Mouse (Mus musculus): Measurements from ENCODE around the gene Ltbp1. TPM values are rescaled to one million over a fixed set of nuclear protein-coding genes. Genes with fewer than 3 reads are reported as not detected.

Gene Ltbp1
- polyA plus RNA-seq, 1 experiment from 2014 or later = 14.2 TPM

DNA sequence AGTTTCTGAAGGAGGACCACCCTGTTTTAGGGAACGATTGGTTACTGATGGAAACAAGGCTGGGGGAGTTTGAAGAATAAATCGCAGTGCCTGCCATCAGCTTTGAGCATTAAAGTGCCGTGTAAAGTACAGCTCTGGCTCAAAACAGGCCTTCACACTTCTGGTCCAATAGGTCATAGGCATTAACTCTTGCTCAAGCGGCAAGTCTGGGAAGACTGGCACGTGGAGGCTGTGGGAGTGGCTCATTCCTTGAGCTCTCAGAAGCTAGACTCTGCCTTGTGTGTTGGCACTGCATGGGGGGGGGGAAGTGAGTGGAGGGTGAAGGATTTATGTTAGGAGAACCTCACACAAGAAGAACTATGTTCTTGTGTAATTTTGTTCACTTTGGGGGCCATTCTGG, 363.2 kb downstream of the Ltbp1 start:
- DNase-seq (ENCODE audit: low spot score) = no peak
- Histone ChIP-seq H3K4me3 (ENCODE audit: low read depth, low read length) (no peak overlapping the region), H3K4me1 (ENCODE audit: control insufficient read depth, insufficient read depth, low read length) (no peaks in the 10 kb centered on the region), H3K27ac (replicated peaks; ENCODE audit: low read depth, low read length) (no peak overlapping the region), H3K9me3 (replicated peaks; ENCODE audit: control insufficient read depth, low read length) (no peaks in the 10 kb centered on the region), H3K36me3 (replicated peaks; ENCODE audit: control insufficient read depth, insufficient read depth, low read depth, low read length) (no peaks in the 10 kb centered on the region), H3K27me3 (ENCODE audit: control insufficient read depth, insufficient read depth, low read length) (no peaks in the 10 kb centered on the region), H3K9ac (replicated peaks; ENCODE audit: low read length) (no peak overlapping the region), H3K4me2 (ENCODE audit: low read depth, low read length) (no peak overlapping the region)
- WGBS = 83% methylated on average over 5 of the region's 5 CpGs
- no peak for ATAC-seq (replicated peaks; ENCODE audit: insufficient number of reproducible peaks, low FRiP score, low TSS enrichment, low read depth)

DNA sequence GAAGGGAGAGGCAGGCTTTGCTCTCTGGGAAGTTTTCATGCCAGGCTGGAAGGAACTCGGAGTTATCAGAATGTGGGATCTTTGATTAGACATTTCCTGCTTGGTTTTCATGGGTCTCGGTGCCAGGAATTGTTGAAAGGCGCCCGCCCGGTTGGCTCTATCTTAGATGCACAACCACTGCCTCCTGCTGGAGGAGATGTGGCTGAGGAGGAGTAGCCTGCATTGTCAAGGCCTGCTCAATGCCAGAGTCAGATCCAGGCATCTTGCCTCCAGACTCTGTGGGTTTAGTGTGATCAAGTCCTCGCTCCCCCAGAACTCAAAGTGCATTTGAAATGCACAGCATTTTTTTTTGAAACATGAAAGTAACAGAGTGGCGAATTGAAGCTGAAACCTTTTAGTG, 364.0 kb downstream of the Ltbp1 start:
- no peak for ATAC-seq (replicated peaks; ENCODE audit: insufficient number of reproducible peaks, low FRiP score, low TSS enrichment, low read depth)

DNA sequence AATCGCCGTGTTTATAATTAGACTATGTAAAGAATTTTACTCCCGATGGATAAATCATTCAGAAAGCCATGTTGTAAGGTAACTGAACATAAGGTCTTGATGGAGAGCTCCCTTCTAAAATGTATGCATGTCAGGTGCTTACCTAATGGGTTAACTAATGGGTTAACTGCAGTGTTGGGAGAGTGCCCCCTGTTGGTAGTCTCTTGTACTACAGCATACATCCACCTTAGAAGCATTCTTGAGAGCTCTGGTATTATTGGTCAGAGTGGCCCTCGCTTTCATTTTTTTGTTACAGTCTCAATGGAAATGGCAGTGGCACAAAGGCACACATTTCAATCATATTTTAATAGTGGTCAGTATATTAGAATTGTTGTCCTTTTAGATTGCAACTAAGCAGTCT, 364.8 kb downstream of the Ltbp1 start:
- no peak overlapping the region for H3K9ac ChIP-seq (replicated peaks; ENCODE audit: low read length)
- H3K36me3 ChIP-seq (replicated peaks; ENCODE audit: control insufficient read depth, insufficient read depth, low read depth, low read length) = no peaks in the 10 kb centered on the region
- no peaks in the 10 kb centered on the region for H3K9me3 ChIP-seq (replicated peaks; ENCODE audit: control insufficient read depth, low read length)
- DNase-seq (ENCODE audit: low spot score) = peak; percentile 69
- no peaks in the 10 kb centered on the region for H3K4me1 ChIP-seq (ENCODE audit: control insufficient read depth, insufficient read depth, low read length)
- WGBS = 84% methylated on average over 4 of the region's 4 CpGs
- no peak overlapping the region for H3K27ac ChIP-seq (replicated peaks; ENCODE audit: low read depth, low read length)
- ATAC-seq (replicated peaks; ENCODE audit: insufficient number of reproducible peaks, low FRiP score, low TSS enrichment, low read depth) = no peak
- H3K4me2 ChIP-seq (ENCODE audit: low read depth, low read length) = no peak overlapping the region
- no peak overlapping the region for H3K4me3 ChIP-seq (ENCODE audit: low read depth, low read length)
- H3K27me3 ChIP-seq (ENCODE audit: control insufficient read depth, insufficient read depth, low read length) = no peaks in the 10 kb centered on the region

More for the DNA sequence above, 364.0 kb downstream of the Ltbp1 start:
- H3K9me3 ChIP-seq (replicated peaks; ENCODE audit: control insufficient read depth, low read length) = no peaks in the 10 kb centered on the region
- peak; percentile 47 for DNase-seq (ENCODE audit: low spot score)
- no peak overlapping the region for H3K9ac ChIP-seq (replicated peaks; ENCODE audit: low read length)
- H3K4me3 ChIP-seq (ENCODE audit: low read depth, low read length) = no peak overlapping the region
- H3K27ac ChIP-seq (replicated peaks; ENCODE audit: low read depth, low read length) = no peak overlapping the region
- H3K36me3 ChIP-seq (replicated peaks; ENCODE audit: control insufficient read depth, insufficient read depth, low read depth, low read length) = no peaks in the 10 kb centered on the region
- no peaks in the 10 kb centered on the region for H3K4me1 ChIP-seq (ENCODE audit: control insufficient read depth, insufficient read depth, low read length)
- H3K27me3 ChIP-seq (ENCODE audit: control insufficient read depth, insufficient read depth, low read length) = no peaks in the 10 kb centered on the region
- no peak overlapping the region for H3K4me2 ChIP-seq (ENCODE audit: low read depth, low read length)
- 66% methylated on average over 7 of the region's 7 CpGs for WGBS

DNA sequence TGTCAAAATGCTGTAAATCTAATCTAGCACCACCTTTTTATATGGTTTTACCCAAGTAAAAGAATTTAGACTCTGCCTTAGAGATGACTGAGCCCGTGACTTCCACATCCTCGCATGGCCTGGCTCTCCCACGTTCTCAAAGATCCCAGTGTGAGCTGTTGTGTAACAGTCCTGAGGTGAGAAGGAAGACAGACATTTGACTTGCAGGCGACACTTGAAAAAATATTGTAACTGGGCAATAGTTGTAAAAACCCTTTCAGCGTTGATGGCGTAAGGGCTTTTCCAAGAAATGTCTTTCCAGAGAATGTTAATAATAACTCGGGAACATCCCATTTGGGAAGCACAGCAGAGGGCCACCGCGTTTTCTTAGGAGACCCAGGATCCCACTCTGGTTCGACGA, 366.3 kb downstream of the Ltbp1 start:
- Histone ChIP-seq H3K9ac (replicated peaks; ENCODE audit: low read length) (no peak overlapping the region), H3K4me1 (ENCODE audit: control insufficient read depth, insufficient read depth, low read length) (no peaks in the 10 kb centered on the region), H3K9me3 (replicated peaks; ENCODE audit: control insufficient read depth, low read length) (no peaks in the 10 kb centered on the region), H3K27me3 (ENCODE audit: control insufficient read depth, insufficient read depth, low read length) (no peaks in the 10 kb centered on the region), H3K36me3 (replicated peaks; ENCODE audit: control insufficient read depth, insufficient read depth, low read depth, low read length) (no peaks in the 10 kb centered on the region), H3K27ac (replicated peaks; ENCODE audit: low read depth, low read length) (no peak overlapping the region), H3K4me3 (ENCODE audit: low read depth, low read length) (no peak overlapping the region), H3K4me2 (ENCODE audit: low read depth, low read length) (no peak overlapping the region)
- DNase-seq (ENCODE audit: low spot score) (no peak), ATAC-seq (replicated peaks; ENCODE audit: insufficient number of reproducible peaks, low FRiP score, low TSS enrichment, low read depth) (no peak)
- WGBS = 91% methylated on average over 11 of the region's 11 CpGs

DNA sequence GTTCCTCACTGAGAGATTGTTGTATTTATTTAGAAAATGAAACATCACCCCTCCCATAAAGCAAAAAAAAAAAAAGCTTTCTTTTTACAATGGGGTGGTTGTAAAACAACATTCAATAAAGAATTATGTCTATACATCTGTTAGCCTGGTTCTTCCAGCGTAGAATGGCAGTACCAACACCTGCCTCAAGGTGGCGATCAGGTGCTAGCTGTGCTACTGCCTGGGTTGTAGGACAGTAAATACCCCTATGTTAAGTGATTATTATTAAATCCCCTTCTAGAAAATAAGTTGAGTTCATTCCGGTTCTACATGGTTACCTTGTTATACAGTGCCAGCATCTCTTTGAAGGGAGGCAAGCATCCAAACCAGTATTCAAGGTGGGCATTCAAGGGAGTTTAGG, 367.0 kb downstream of the Ltbp1 start:
- Histone ChIP-seq H3K4me2 (ENCODE audit: low read depth, low read length) (no peak overlapping the region), H3K27ac (replicated peaks; ENCODE audit: low read depth, low read length) (no peak overlapping the region), H3K9ac (replicated peaks; ENCODE audit: low read length) (no peak overlapping the region), H3K9me3 (replicated peaks; ENCODE audit: control insufficient read depth, low read length) (no peaks in the 10 kb centered on the region), H3K4me3 (ENCODE audit: low read depth, low read length) (no peak overlapping the region), H3K27me3 (ENCODE audit: control insufficient read depth, insufficient read depth, low read length) (no peaks in the 10 kb centered on the region), H3K4me1 (ENCODE audit: control insufficient read depth, insufficient read depth, low read length) (no peaks in the 10 kb centered on the region), H3K36me3 (replicated peaks; ENCODE audit: control insufficient read depth, insufficient read depth, low read depth, low read length) (no peaks in the 10 kb centered on the region)
- no peak for ATAC-seq (replicated peaks; ENCODE audit: insufficient number of reproducible peaks, low FRiP score, low TSS enrichment, low read depth)
- peak; percentile 56 for DNase-seq (ENCODE audit: low spot score)
- WGBS = 52% methylated on average over 3 of the region's 3 CpGs

DNA sequence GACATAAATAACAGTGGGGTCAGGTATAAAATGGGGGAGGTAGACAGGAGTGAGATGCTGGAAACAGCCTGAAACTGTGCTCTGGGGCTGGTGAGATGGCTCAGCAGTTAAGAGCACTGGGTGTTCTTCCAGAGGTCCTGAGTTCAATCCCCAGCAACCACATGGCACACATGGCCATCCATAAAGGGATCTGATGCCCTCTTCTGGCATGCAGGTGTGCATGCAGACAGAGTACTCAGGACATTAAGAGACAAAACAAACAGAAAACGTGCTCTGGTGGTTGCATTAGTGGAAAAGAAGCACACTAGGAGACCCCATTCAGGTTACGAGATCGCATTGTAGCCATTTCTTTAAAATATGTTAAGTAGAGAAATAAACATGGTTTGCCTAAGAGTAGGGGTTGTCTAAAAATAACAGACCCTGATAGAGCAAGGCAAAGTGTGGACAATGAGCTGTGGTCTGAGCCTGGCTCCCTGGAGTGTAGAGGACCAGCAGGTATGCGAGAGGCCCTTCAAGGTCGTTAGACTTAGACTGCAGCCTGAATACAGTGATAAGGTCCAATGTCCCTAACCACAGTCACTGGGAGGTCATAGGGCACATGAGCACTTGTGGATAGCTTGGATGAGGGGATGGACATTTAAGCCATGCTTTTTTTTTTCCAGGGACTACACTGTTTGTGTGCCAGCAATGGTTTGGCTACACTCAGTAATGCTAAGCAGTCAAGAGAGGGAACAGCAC, 369.1 kb downstream of the Ltbp1 start:
- H3K4me3 ChIP-seq (ENCODE audit: low read depth, low read length) = no peak overlapping the region
- H3K4me2 ChIP-seq (ENCODE audit: low read depth, low read length) = no peak overlapping the region
- H3K27me3 ChIP-seq (ENCODE audit: control insufficient read depth, insufficient read depth, low read length) = no peaks in the 10 kb centered on the region
- whole genome bisulfite sequencing = 78% methylated on average over 5 of the region's 5 CpGs
- H3K36me3 ChIP-seq (replicated peaks; ENCODE audit: control insufficient read depth, insufficient read depth, low read depth, low read length) = no peaks in the 10 kb centered on the region
- H3K4me1 ChIP-seq (ENCODE audit: control insufficient read depth, insufficient read depth, low read length) = no peaks in the 10 kb centered on the region
- DNase-seq (ENCODE audit: low spot score) (no peak), ATAC-seq (replicated peaks; ENCODE audit: insufficient number of reproducible peaks, low FRiP score, low TSS enrichment, low read depth) (no peak)
- no peaks in the 10 kb centered on the region for H3K9me3 ChIP-seq (replicated peaks; ENCODE audit: control insufficient read depth, low read length)
- H3K27ac ChIP-seq (replicated peaks; ENCODE audit: low read depth, low read length) = no peak overlapping the region
- no peak overlapping the region for H3K9ac ChIP-seq (replicated peaks; ENCODE audit: low read length)

DNA sequence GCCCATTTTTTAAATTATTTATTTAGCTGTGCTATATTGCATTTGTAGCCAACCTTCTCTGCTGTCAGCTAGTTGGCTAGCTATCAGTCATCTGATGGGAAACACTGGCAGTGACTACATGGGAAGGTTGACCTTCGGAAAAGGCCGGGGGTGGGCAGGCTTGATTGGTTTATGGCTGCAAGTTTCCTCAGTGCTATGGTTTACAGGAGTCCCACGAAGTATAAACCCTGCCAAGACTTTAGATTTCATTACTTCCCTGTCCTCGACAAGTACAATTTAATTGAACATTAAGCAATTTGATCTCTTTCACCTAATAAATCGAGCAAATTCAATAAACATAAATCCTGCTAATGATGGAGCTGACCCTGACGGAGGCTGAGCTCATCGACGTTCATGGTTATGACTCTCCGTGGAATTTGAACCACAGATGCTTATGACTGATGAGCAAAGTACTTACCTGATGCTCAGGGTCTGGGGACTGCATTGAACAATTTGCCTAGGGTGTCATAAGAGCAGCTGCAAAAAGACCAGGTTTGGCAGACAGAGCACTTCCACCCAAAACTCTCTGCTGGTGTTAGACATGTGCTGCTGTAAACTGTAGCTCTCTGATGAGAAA, 373.0 kb downstream of the Ltbp1 start:
- no peak overlapping the region for H3K27ac ChIP-seq (replicated peaks; ENCODE audit: low read depth, low read length)
- H3K4me3 ChIP-seq (ENCODE audit: low read depth, low read length) = no peak overlapping the region
- no peak for DNase-seq (ENCODE audit: low spot score)
- no peak overlapping the region for H3K9ac ChIP-seq (replicated peaks; ENCODE audit: low read length)
- WGBS = 83% methylated on average over 9 of the region's 9 CpGs
- no peaks in the 10 kb centered on the region for H3K27me3 ChIP-seq (ENCODE audit: control insufficient read depth, insufficient read depth, low read length)
- no peaks in the 10 kb centered on the region for H3K4me1 ChIP-seq (ENCODE audit: control insufficient read depth, insufficient read depth, low read length)
- ATAC-seq (replicated peaks; ENCODE audit: insufficient number of reproducible peaks, low FRiP score, low TSS enrichment, low read depth) = no peak
- H3K36me3 ChIP-seq (replicated peaks; ENCODE audit: control insufficient read depth, insufficient read depth, low read depth, low read length) = no peaks in the 10 kb centered on the region
- H3K9me3 ChIP-seq (replicated peaks; ENCODE audit: control insufficient read depth, low read length) = no peaks in the 10 kb centered on the region
- H3K4me2 ChIP-seq (ENCODE audit: low read depth, low read length) = no peak overlapping the region

DNA sequence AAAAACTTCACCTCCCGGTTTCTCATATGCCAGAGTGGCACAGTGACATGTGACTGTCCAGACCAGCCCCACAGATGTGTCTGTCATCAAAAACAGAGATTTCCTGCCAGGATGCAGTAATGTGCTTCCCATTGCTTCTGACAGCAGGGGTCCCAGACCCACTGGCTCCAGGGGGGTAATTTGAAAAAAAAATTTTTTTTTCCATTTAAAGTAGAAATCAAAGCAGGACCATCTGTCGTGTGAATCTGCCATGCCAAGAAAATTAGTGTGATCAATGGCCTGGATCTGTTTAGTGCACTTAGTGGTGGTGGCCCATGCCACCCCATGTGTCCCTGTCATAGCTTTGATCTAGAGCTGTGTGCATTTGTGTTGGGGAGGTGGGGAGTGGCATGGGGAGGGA, 374.8 kb downstream of the Ltbp1 start:
- no peaks in the 10 kb centered on the region for H3K27me3 ChIP-seq (ENCODE audit: control insufficient read depth, insufficient read depth, low read length)
- no peaks in the 10 kb centered on the region for H3K36me3 ChIP-seq (replicated peaks; ENCODE audit: control insufficient read depth, insufficient read depth, low read depth, low read length)
- WGBS = 51% methylated on average over 2 of the region's 2 CpGs
- no peak overlapping the region for H3K4me3 ChIP-seq (ENCODE audit: low read depth, low read length)
- H3K27ac ChIP-seq (replicated peaks; ENCODE audit: low read depth, low read length) = no peak overlapping the region
- H3K4me1 ChIP-seq (ENCODE audit: control insufficient read depth, insufficient read depth, low read length) = no peaks in the 10 kb centered on the region
- no peak overlapping the region for H3K4me2 ChIP-seq (ENCODE audit: low read depth, low read length)
- DNase-seq (ENCODE audit: low spot score) (no peak), ATAC-seq (replicated peaks; ENCODE audit: insufficient number of reproducible peaks, low FRiP score, low TSS enrichment, low read depth) (0 out of 2 replicates have a peak, but pooled peaks have one; percentile 56)
- H3K9ac ChIP-seq (replicated peaks; ENCODE audit: low read length) = no peak overlapping the region
- H3K9me3 ChIP-seq (replicated peaks; ENCODE audit: control insufficient read depth, low read length) = no peaks in the 10 kb centered on the region

Data from embryonic facial prominence, embryonic 11.5 days (tissue).